Mouse (Mus musculus): ENCODE measurements around the gene Tbc1d10b. TPM values are rescaled to one million over a fixed set of nuclear protein-coding genes. Genes with fewer than 3 reads are reported as not detected.
"Not testable (repeated sequence)": the region's sequence is repeated elsewhere in the genome, so short reads cannot be mapped to it uniquely, and the experiment has no call there.

Gene Tbc1d10b
- total and polyA plus RNA-seq, 3 experiments, result 18.2 to 28.0 (median 25.6) TPM

- in situ Hi-C loops (cut with MboI; ENCODE audit: low pct_ligation_motif_present, low pct_unique_long_range_greater_than_20kb, low sequenced_read_pairs); H3K27me3 ChIP-seq (replicated peaks); H3K4me3 ChIP-seq (replicated peaks in 1 of 3; ENCODE audit: low read depth in 2 of 3, low read length in 2 of 3, poor library complexity in 1 of 3); dilution Hi-C loops (cut with MboI; ENCODE audit: extremely low pct_ligation_motif_present, extremely low pct_unique_long_range_greater_than_20kb, low sequenced_read_pairs); H3K79me2 ChIP-seq (replicated peaks; ENCODE audit: control insufficient read depth, extremely low read depth, insufficient read depth, poor library complexity, severe bottlenecking); H3K4me2 ChIP-seq (ENCODE audit: insufficient read depth, low read depth, poor library complexity, severe bottlenecking); H3K27ac ChIP-seq (ENCODE audit: insufficient read depth, low read depth); DNase-seq (ENCODE audit: extremely low read depth); H3K9ac ChIP-seq (ENCODE audit: insufficient read depth, low read depth): not testable (repeated sequence)
- Histone ChIP-seq H3K9me3 (replicated peaks; ENCODE audit: low read length) (peaks cover 13% of the 10 kb centered on the region), H3K36me3 (replicated peaks in 1 of 2; ENCODE audit: control insufficient read depth in 1 of 2, insufficient read depth in 1 of 2, low read length in 1 of 2) (peaks cover 50 to 86% of the 10 kb centered on the region in 2 experiments), H3K4me1 (ENCODE audit: control insufficient read depth in 1 of 2, insufficient read depth in 2 of 2) (peaks cover 16 to 61% of the 10 kb centered on the region in 2 experiments)
- TF ChIP-seq CTCF (conservative IDR thresholded peaks at IDR 0.05 in 1 of 2, IDR thresholded peaks at IDR 0.05 in 1 of 2; ENCODE audit: low read depth in 2 of 2, low read length in 2 of 2) (peak in 1 of 2 experiments; percentile 44; a peak in 2 of 4 replicates), POLR2A (IDR thresholded peaks at IDR 0.05; ENCODE audit: low read depth, low read length) (peak; percentile 17; the same call in 1 of the 2 replicates), SMC3 (IDR thresholded peaks at IDR 0.05; ENCODE audit: low read depth, low read length) (0 out of 2 replicates have a peak, but pooled peaks have one; percentile 21), RAD21 (IDR thresholded peaks at IDR 0.05; ENCODE audit: low read depth, low read length) (peak; percentile 13)
Measured at GRCm38 (mm10) chr7:127181724-127182123, 26.5 kb downstream of the Tbc1d10b start.

- no peak overlapping the region for H3K4me2 ChIP-seq (ENCODE audit: insufficient read depth, low read depth, poor library complexity, severe bottlenecking)
- peaks cover 50 to 84% of the 10 kb centered on the region in 2 experiments for H3K36me3 ChIP-seq (replicated peaks in 1 of 2; ENCODE audit: control insufficient read depth in 1 of 2, insufficient read depth in 1 of 2, low read length in 1 of 2)
- no peak overlapping the region for H3K27ac ChIP-seq (ENCODE audit: insufficient read depth, low read depth)
- H3K9me3 ChIP-seq (replicated peaks; ENCODE audit: low read length), result peaks cover 13% of the 10 kb centered on the region
- H3K27me3 ChIP-seq (replicated peaks), result no peaks in the 10 kb centered on the region
- H3K9ac ChIP-seq (ENCODE audit: insufficient read depth, low read depth), result no peak overlapping the region
- no peak overlapping the region for H3K4me3 ChIP-seq (replicated peaks in 1 of 3; ENCODE audit: low read depth in 2 of 3, low read length in 2 of 3, poor library complexity in 1 of 3)
- H3K4me1 ChIP-seq (ENCODE audit: control insufficient read depth in 1 of 2, insufficient read depth in 2 of 2), result peaks cover 11 to 52% of the 10 kb centered on the region in 2 experiments
- H3K79me2 ChIP-seq (replicated peaks; ENCODE audit: control insufficient read depth, extremely low read depth, insufficient read depth, poor library complexity, severe bottlenecking), result no peaks in the 10 kb centered on the region; the same call in 1 of the 2 replicates
- dilution Hi-C loops (cut with MboI; ENCODE audit: extremely low pct_ligation_motif_present, extremely low pct_unique_long_range_greater_than_20kb, low sequenced_read_pairs), result no loop called here
- in situ Hi-C loops (cut with MboI; ENCODE audit: low pct_ligation_motif_present, low pct_unique_long_range_greater_than_20kb, low sequenced_read_pairs), result no loop called here
- DNase-seq (ENCODE audit: extremely low read depth), result no peak
- no peak for TF ChIP-seq NRF1 (IDR thresholded peaks at IDR 0.05; ENCODE audit: low read depth, low read length)
- no peak for TF ChIP-seq USF2 (conservative IDR thresholded peaks at IDR 0.05; ENCODE audit: low read depth, low read length)
- no peak for TF ChIP-seq ETS1 (conservative IDR thresholded peaks at IDR 0.05; ENCODE audit: low read depth, low read length)
- TF ChIP-seq E2F4 (IDR thresholded peaks at IDR 0.05; ENCODE audit: insufficient replicate concordance, low read depth, low read length), result no peak
- TF ChIP-seq NELFE (IDR thresholded peaks at IDR 0.05; ENCODE audit: low read depth, low read length), result no peak
- no peak for TF ChIP-seq RAD21 (IDR thresholded peaks at IDR 0.05; ENCODE audit: low read depth, low read length)
- no peak for TF ChIP-seq ZNF384 (IDR thresholded peaks at IDR 0.05; ENCODE audit: low read depth, low read length)
Measured at GRCm38 (mm10) chr7:127180783-127181182, 27.5 kb downstream of the Tbc1d10b start.

- peaks cover 55 to 78% of the 10 kb centered on the region in 2 experiments for H3K36me3 ChIP-seq (replicated peaks in 1 of 2; ENCODE audit: control insufficient read depth in 1 of 2, insufficient read depth in 1 of 2, low read length in 1 of 2)
- dilution Hi-C loops (cut with MboI; ENCODE audit: extremely low pct_ligation_motif_present, extremely low pct_unique_long_range_greater_than_20kb, low sequenced_read_pairs), result no loop called here
- in situ Hi-C loops (cut with MboI; ENCODE audit: low pct_ligation_motif_present, low pct_unique_long_range_greater_than_20kb, low sequenced_read_pairs), result no loop called here
- H3K27ac ChIP-seq (ENCODE audit: insufficient read depth, low read depth), result no peak overlapping the region
- H3K27me3 ChIP-seq (replicated peaks), result no peaks in the 10 kb centered on the region
- no peak overlapping the region for H3K4me2 ChIP-seq (ENCODE audit: insufficient read depth, low read depth, poor library complexity, severe bottlenecking)
- H3K4me3 ChIP-seq (replicated peaks in 1 of 3; ENCODE audit: low read depth in 2 of 3, low read length in 2 of 3, poor library complexity in 1 of 3), result no peak overlapping the region
- peaks cover 4 to 25% of the 10 kb centered on the region in 2 experiments; a peak in 2 of 4 replicates for H3K4me1 ChIP-seq (ENCODE audit: control insufficient read depth in 1 of 2, insufficient read depth in 2 of 2)
- H3K79me2 ChIP-seq (replicated peaks; ENCODE audit: control insufficient read depth, extremely low read depth, insufficient read depth, poor library complexity, severe bottlenecking), result no peaks in the 10 kb centered on the region; the same call in 1 of the 2 replicates
- H3K9ac ChIP-seq (ENCODE audit: insufficient read depth, low read depth), result no peak overlapping the region
- TF ChIP-seq JUN (IDR thresholded peaks at IDR 0.05; ENCODE audit: insufficient read depth, low read depth, low read length) (no peak), CHD2 (IDR thresholded peaks at IDR 0.05; ENCODE audit: low read length) (no peak), ZNF384 (IDR thresholded peaks at IDR 0.05; ENCODE audit: low read depth, low read length) (no peak), RCOR1 (conservative IDR thresholded peaks at IDR 0.05; ENCODE audit: low read depth, low read length) (no peak), NRF1 (IDR thresholded peaks at IDR 0.05; ENCODE audit: low read depth, low read length) (no peak), MAX (IDR thresholded peaks at IDR 0.05; ENCODE audit: low read length) (no peak), MAZ (IDR thresholded peaks at IDR 0.05; ENCODE audit: low read depth, low read length) (no peak), ZMIZ1 (IDR thresholded peaks at IDR 0.05; ENCODE audit: low read depth, low read length) (no peak), GABPA (IDR thresholded peaks at IDR 0.05; ENCODE audit: insufficient replicate concordance, low read depth, low read length) (no peak), USF1 (IDR thresholded peaks at IDR 0.05; ENCODE audit: low read depth, low read length) (no peak), KAT2A (IDR thresholded peaks at IDR 0.05; ENCODE audit: insufficient replicate concordance, low read length) (no peak)
- H3K9me3 ChIP-seq (replicated peaks; ENCODE audit: low read length), result peaks cover 33% of the 10 kb centered on the region
- no peak for DNase-seq (ENCODE audit: extremely low read depth)
Measured at GRCm38 (mm10) chr7:127176937-127177336, 31.3 kb downstream of the Tbc1d10b start.
